Mouse (Mus musculus) brain, embryonic 14.5 days (tissue): ENCODE results near the gene D930020B18Rik.

ENCODE experiments used
- CTCF ChIP-seq: fragments of 200-500 bp; IDR thresholded peaks from 2 replicates; pipeline ENCODE4 v1.5.1; 2012; ENCODE audit warnings: inconsistent platforms, mild to moderate bottlenecking, moderate library complexity, borderline replicate concordance; ENCODE audit not compliant: insufficient read depth, insufficient read length; ENCODE audit errors: extremely low read depth
- POLR2A ChIP-seq: fragments of 200-500 bp; IDR thresholded peaks from 2 replicates; pipeline ENCODE4 v1.6.1; 2012; ENCODE audit warnings: mild to moderate bottlenecking, inconsistent platforms, borderline replicate concordance; ENCODE audit not compliant: poor library complexity, insufficient read depth, insufficient read length, severe bottlenecking; ENCODE audit errors: extremely low read depth

- TF ChIP-seq POLR2A = no peak
- TF ChIP-seq CTCF = no peak
Measured at GRCm38 (mm10) chr10:121615935-121616334, 25.5 kb upstream of the D930020B18Rik start.
